Mouse (Mus musculus) heart, adult 2 months (tissue): ENCODE results near the gene Meioc. TPM values are rescaled to one million over a fixed set of nuclear protein-coding genes. Genes with fewer than 3 reads are reported as not detected.

Source experiments
- DNase-seq, 2 experiments: peaks; one replicate each; pipeline ENCODE4 v3.0.0; 2021
- H3K27ac ChIP-seq: fragments of 200-600 bp; 2 replicates; pipeline ENCODE4 v1.8.1; 2022
- H3K27me3 ChIP-seq: fragments of 200-500 bp; 2 replicates; pipeline ENCODE4 v1.6.1; 2012; ENCODE audit warnings: mild to moderate bottlenecking, low read length, inconsistent platforms, mixed read lengths; ENCODE audit not compliant: control insufficient read depth, insufficient read depth
- H3K36me3 ChIP-seq: fragments of 200-500 bp; 2 replicates; pipeline ENCODE4 v1.6.1; 2012; ENCODE audit warnings: low read length, inconsistent platforms; ENCODE audit not compliant: control insufficient read depth, insufficient read depth
- H3K4me1 ChIP-seq: fragments of 200-500 bp; 2 replicates; pipeline ENCODE4 v1.6.1; 2011; ENCODE audit warnings: low read length; ENCODE audit not compliant: control insufficient read depth, insufficient read depth
- H3K4me3 ChIP-seq: fragments of 200-600 bp; 2 replicates; pipeline ENCODE4 v1.8.1; 2022
- H3K79me2 ChIP-seq: fragments of 200-500 bp; replicated peaks from 2 replicates; pipeline ENCODE4 v1.6.1; 2012; ENCODE audit warnings: mild to moderate bottlenecking, inconsistent platforms, low read length, moderate library complexity, mixed read lengths; ENCODE audit not compliant: control insufficient read depth, insufficient read depth
- H3K9ac ChIP-seq: fragments of 200-500 bp; 2 replicates; pipeline ENCODE4 v1.6.1; 2012; ENCODE audit warnings: low read depth, mild to moderate bottlenecking, control low read depth, inconsistent platforms, low read length, mixed read lengths
- CTCF ChIP-seq: fragments of 200-600 bp; IDR thresholded peaks from 2 replicates; pipeline ENCODE4 v1.8.1; 2022; ENCODE audit warnings: antibody characterized with exemption, mild to moderate bottlenecking, moderate library complexity
- EP300 ChIP-seq: fragments of 200-500 bp; IDR thresholded peaks from 2 replicates; pipeline ENCODE4 v1.6.1; 2011; ENCODE audit warnings: low read depth, low read length, control low read depth; ENCODE audit not compliant: insufficient read depth
- POLR2A ChIP-seq: fragments of 200-500 bp; IDR thresholded peaks from 2 replicates; pipeline ENCODE4 v1.6.1; 2011; ENCODE audit warnings: mild to moderate bottlenecking, low read depth, low read length, control low read depth; ENCODE audit not compliant: insufficient read depth
- WGBS: fragments of 180-500 bp; shearing (Covaris S2); methylation state at CpG from one replicate; pipeline ENCODE4 v1.1.7; 2018; 5-methylcytosine and 5-hydroxymethylcytosine counted together
- intact Hi-C: fragments of 180-260 bp; cut with DNase I; formaldehyde crosslinking; loops from one replicate; pipeline ENCODE4 v1.15.1; 2025
- microRNA-seq, 2 experiments: library from miRNA; unstranded; fragments of <30 nt; microRNA quantifications; one replicate each; pipeline ENCODE4 v1.2.0; 2021
- polyA plus RNA-seq: library from polyadenylated mRNA; depleted of rRNA; stranded (reverse); fragments of >200 nt; gene quantifications from 2 replicates; pipeline ENCODE4 v1.2.3, GENCODE M21; 2012; rRNA removed
- total RNA-seq, 2 experiments: library from RNA; stranded (reverse); gene quantifications; 2 replicates each; pipeline ENCODE4 v1.2.3; 2021

Meioc gene
- total and polyA plus RNA-seq, 3 experiments, result not detected

DNA sequence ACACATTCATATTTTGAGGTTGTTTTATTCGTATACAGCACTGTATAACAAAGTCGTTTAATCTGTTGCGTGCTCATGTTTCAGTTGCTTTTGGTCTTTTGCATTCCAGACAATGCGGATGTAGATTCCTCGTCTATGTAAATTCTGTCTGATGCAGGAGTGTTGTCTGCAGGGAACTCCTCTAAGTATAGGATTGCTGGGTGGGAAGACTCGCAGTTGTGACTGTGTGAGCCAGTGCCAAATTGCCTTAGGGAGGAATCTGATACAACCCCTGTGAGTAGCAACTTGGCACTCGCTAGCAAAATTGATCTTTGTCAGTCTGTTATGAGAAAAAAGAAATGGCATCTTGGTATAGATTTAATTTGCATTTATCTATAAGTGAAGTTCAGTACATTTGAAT lies 52.6 kb downstream of the Meioc start:
- intact Hi-C loops, result no loop called here
- H3K27ac ChIP-seq, result no peak overlapping the region
- no peak for DNase-seq
- no peaks in the 10 kb centered on the region for H3K79me2 ChIP-seq
- WGBS, result 77% methylated on average over 7 of the region's 7 CpGs
- no peaks in the 10 kb centered on the region for H3K36me3 ChIP-seq
- no peaks in the 10 kb centered on the region for H3K4me1 ChIP-seq
- no peak overlapping the region for H3K9ac ChIP-seq
- TF ChIP-seq EP300 (no peak), POLR2A (no peak), CTCF (no peak)
- H3K27me3 ChIP-seq, result no peaks in the 10 kb centered on the region
- no peak overlapping the region for H3K4me3 ChIP-seq

DNA sequence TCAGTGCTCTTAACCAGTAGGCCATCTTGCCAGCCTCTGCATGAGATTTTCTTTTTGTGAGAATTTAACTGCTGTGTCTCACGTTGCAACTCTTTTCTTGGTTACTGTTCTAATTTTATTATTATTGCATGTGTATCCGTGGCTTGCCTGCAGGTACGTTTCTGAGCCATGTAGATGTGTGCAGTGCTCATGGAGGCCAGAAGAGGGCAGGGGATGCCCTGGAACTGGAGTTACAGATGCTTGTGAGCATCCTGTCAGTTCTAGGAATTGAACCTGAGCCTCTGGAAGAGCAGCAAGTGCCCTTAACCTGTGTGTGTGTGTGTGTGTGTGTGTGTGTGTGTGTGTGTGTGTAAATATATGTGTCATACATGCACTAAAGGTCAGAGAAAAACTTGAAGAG lies 62.1 kb downstream of the Meioc start:
- Histone ChIP-seq H3K36me3 (no peaks in the 10 kb centered on the region), H3K4me1 (no peaks in the 10 kb centered on the region), H3K79me2 (no peaks in the 10 kb centered on the region), H3K9ac (no peak overlapping the region), H3K27me3 (no peaks in the 10 kb centered on the region), H3K27ac (no peak overlapping the region), H3K4me3 (no peak overlapping the region)
- DNase-seq, result no peak
- TF ChIP-seq EP300 (no peak), CTCF (peak; percentile 43)
- intact Hi-C loops, result no loop called here
- WGBS, result 34% methylated on average over 3 of the region's 3 CpGs

DNA sequence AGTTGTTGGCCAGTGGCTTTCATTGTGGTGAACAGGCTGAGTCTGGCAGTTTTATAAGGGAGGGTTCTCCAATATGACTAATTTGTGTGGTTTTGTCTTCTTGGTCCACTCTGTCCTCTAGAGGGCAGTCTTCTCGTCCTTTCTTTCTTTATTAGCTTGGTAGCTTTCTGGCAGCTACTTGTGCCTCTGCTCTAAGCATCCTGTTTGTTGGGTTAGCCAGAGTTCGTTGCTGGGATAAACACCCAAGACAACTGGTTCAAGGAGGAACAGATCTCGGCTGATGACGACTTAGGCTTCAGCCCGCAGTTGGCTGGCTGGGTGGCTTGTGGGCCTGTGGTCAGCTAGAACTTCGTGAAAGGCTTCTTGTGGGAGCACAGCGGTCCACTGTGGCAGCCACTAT lies 65.1 kb downstream of the Meioc start:
- TF ChIP-seq CTCF, result peak; percentile 77
- no peak for TF ChIP-seq POLR2A
- no peaks in the 10 kb centered on the region for H3K36me3 ChIP-seq
- no peaks in the 10 kb centered on the region for H3K4me1 ChIP-seq
- no peaks in the 10 kb centered on the region for H3K79me2 ChIP-seq
- 33% methylated on average over 7 of the region's 7 CpGs for WGBS
- intact Hi-C loops, result no loop called here
- no peak overlapping the region for H3K27ac ChIP-seq
- H3K4me3 ChIP-seq, result no peak overlapping the region
- H3K9ac ChIP-seq, result no peak overlapping the region
- peak; percentile 39 to 45 for DNase-seq
- no peaks in the 10 kb centered on the region for H3K27me3 ChIP-seq

DNA sequence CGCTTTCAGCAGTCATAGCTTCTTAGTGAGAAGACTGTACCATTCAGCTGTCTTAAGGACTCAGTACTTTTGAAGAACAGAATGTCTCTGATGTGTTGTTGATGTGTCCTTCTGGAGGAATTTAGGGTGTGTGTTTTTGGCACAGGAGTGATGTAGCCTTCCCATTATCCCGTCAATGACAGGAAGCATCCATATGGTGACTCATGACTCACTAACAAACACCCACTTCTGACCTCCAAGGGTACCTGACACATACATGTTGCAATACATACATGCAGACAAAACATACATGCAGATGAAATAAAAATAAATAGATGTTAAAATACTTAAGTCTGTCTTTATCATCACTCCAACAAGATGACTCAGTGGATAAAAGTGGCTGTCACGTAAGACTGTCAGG lies 66.3 kb downstream of the Meioc start:
- intact Hi-C loops, result no loop called here
- Histone ChIP-seq H3K79me2 (no peaks in the 10 kb centered on the region), H3K4me1 (no peaks in the 10 kb centered on the region), H3K36me3 (no peaks in the 10 kb centered on the region), H3K27ac (no peak overlapping the region), H3K4me3 (no peak overlapping the region), H3K9ac (no peak overlapping the region), H3K27me3 (no peaks in the 10 kb centered on the region)
- TF ChIP-seq POLR2A, result no peak
- no peak for TF ChIP-seq EP300
- TF ChIP-seq CTCF, result no peak
- no peak for DNase-seq
- 59% methylated on average over 3 of the region's 3 CpGs for WGBS

DNA sequence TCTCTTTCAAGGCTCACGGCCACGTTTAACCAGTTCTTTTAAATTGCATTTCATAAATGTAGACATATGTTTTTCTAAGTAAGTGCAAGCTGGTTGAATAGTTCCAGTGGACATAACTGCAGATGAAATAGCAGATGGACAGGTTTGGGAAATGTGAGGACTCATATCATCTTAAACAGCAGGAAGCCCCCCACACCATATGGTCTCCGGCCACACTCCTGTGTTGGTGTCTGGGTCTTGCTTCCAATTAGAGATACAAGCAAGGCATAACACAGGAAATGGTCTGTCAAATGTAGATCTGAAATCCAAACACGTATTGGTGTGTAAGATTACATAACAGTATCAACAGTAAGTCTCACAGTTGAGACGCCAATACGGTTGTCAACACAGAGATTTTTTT lies 67.8 kb downstream of the Meioc start:
- DNase-seq, result no peak
- Histone ChIP-seq H3K27ac (no peak overlapping the region), H3K27me3 (no peaks in the 10 kb centered on the region), H3K79me2 (no peaks in the 10 kb centered on the region), H3K36me3 (no peaks in the 10 kb centered on the region), H3K4me1 (no peaks in the 10 kb centered on the region), H3K9ac (no peak overlapping the region), H3K4me3 (no peak overlapping the region)
- intact Hi-C loops, result no loop called here
- 48% methylated on average over 6 of the region's 6 CpGs for WGBS
- TF ChIP-seq CTCF (no peak), EP300 (no peak), POLR2A (no peak)

Small RNAs within 50 kb of the gene (microRNA-seq; reads per million reads assigned to microRNA genes)
- gene Gm22920, result 0 reads per million in 2 experiments

Other genes starting within 250 kb of the Meioc start
- 10 to 100 TPM; 83.4 to 86.9 TPM for gene Grn, start 233.4 kb upstream of the Meioc start, total RNA-seq
- 118 and 119 TPM in 2 replicates for gene Grn, start 233.4 kb upstream of the Meioc start, polyA plus RNA-seq
- gene Fam171a2, start 216.0 kb upstream of the Meioc start, total RNA-seq, result 1 to 10 TPM; 3.8 to 3.9 TPM
- 7.7 and 8.3 TPM in 2 replicates for gene Fam171a2, start 216.0 kb upstream of the Meioc start, polyA plus RNA-seq
- 10 to 100 TPM in 1 of 2 experiments, 1 to 10 TPM in 1; 3.1 to 14.5 TPM for gene Itga2b, start 193.6 kb upstream of the Meioc start, total RNA-seq
- gene Itga2b, start 193.6 kb upstream of the Meioc start, polyA plus RNA-seq, result 3.5 and 6.9 TPM in 2 replicates
- 10 to 100 TPM; 14.8 to 18.0 TPM for gene Gpatch8, start 107.3 kb upstream of the Meioc start, total RNA-seq
- gene Gpatch8, start 107.3 kb upstream of the Meioc start, polyA plus RNA-seq, result 11.7 and 16.8 TPM in 2 replicates
- 1 to 10 TPM; 1.2 to 1.5 TPM for gene Gm11627, start 84.3 kb upstream of the Meioc start, total RNA-seq
- gene Gm11627, start 84.3 kb upstream of the Meioc start, polyA plus RNA-seq, result 4.0 and 4.9 TPM in 2 replicates
- 1 to 10 TPM; 2.6 to 2.8 TPM for gene Fzd2, start 59.3 kb upstream of the Meioc start, total RNA-seq
- 7.2 and 10.0 TPM in 2 replicates for gene Fzd2, start 59.3 kb upstream of the Meioc start, polyA plus RNA-seq
- 10 to 100 TPM; 21.0 to 22.8 TPM for gene Ccdc43, start 34.1 kb downstream of the Meioc start, total RNA-seq
- 6.8 and 12.2 TPM in 2 replicates for gene Ccdc43, start 34.1 kb downstream of the Meioc start, polyA plus RNA-seq
- 1 to 10 TPM; 3.4 to 4.9 TPM for gene Adam11, start 97.7 kb downstream of the Meioc start, total RNA-seq
- 10.1 and 12.5 TPM in 2 replicates for gene Adam11, start 97.7 kb downstream of the Meioc start, polyA plus RNA-seq
- 10 to 100 TPM; 19.4 to 23.4 TPM for gene Gjc1, start 156.0 kb downstream of the Meioc start, total RNA-seq
- 12.9 and 26.4 TPM in 2 replicates for gene Gjc1, start 156.0 kb downstream of the Meioc start, polyA plus RNA-seq
- 10 to 100 TPM; 11.0 to 12.2 TPM for gene Higd1b, start 172.1 kb downstream of the Meioc start, total RNA-seq
- 15.2 and 21.6 TPM in 2 replicates for gene Higd1b, start 172.1 kb downstream of the Meioc start, polyA plus RNA-seq
- gene Eftud2, start 217.3 kb downstream of the Meioc start, total RNA-seq, result 10 to 100 TPM; 36.0 to 37.4 TPM
- gene Eftud2, start 217.3 kb downstream of the Meioc start, polyA plus RNA-seq, result 44.9 and 62.6 TPM in 2 replicates
- gene Ccdc103, start 217.5 kb downstream of the Meioc start, total RNA-seq, result not detected
- 0.18 and 0.20 TPM in 2 replicates for gene Ccdc103, start 217.5 kb downstream of the Meioc start, polyA plus RNA-seq
- gene Fam187a, start 221.5 kb downstream of the Meioc start, total RNA-seq, result not detected
- not detected in 2 replicates for gene Fam187a, start 221.5 kb downstream of the Meioc start, polyA plus RNA-seq
- under 1 TPM; 0.08 to 0.30 TPM for gene Gfap, start 237.2 kb downstream of the Meioc start, total RNA-seq
- gene Gfap, start 237.2 kb downstream of the Meioc start, polyA plus RNA-seq, result 0.18 TPM in 2 replicates